Mouse (Mus musculus) lung, embryonic 14.5 days (tissue): ENCODE results near the gene Wdr66. TPM values are rescaled to one million over a fixed set of nuclear protein-coding genes. Genes with fewer than 3 reads are reported as not detected.
A peak's percentile ranks its signal among the peaks of the same experiment; 100 is the strongest.

Source experiments
- ATAC-seq: fragments of 200-750 bp; cut with Nextera tagmentation; 2 replicates; pipeline ENCODE4 v1.8.0; 2017; ENCODE audit warnings: mild to moderate bottlenecking, moderate TSS enrichment, moderate library complexity; ENCODE audit not compliant: insufficient read depth
- DNase-seq: peaks from one replicate; pipeline ENCODE4 v3.0.0-alpha.2; 2015
- H3K27ac ChIP-seq: fragments of 300-500 bp; sonication (generic); 2 replicates; pipeline ENCODE4 v1.5.1; 2014; ENCODE audit warnings: low read depth, mild to moderate bottlenecking, moderate library complexity
- H3K27me3 ChIP-seq: fragments of 300-500 bp; sonication (generic); 2 replicates; pipeline ENCODE4 v1.6.1; 2014; ENCODE audit warnings: low read length, control low read depth; ENCODE audit not compliant: insufficient read depth
- H3K36me3 ChIP-seq: fragments of 300-500 bp; sonication (generic); 2 replicates; pipeline ENCODE4 v1.6.1; 2014; ENCODE audit warnings: control low read depth; ENCODE audit not compliant: insufficient read depth
- H3K4me1 ChIP-seq: fragments of 300-500 bp; sonication (generic); 2 replicates; pipeline ENCODE4 v1.6.1; 2014; ENCODE audit warnings: antibody characterized with exemption, control low read depth; ENCODE audit not compliant: insufficient read depth
- H3K4me2 ChIP-seq: fragments of 300-500 bp; sonication (generic); 2 replicates; pipeline ENCODE4 v1.6.1; 2014; ENCODE audit warnings: mild to moderate bottlenecking
- H3K4me3 ChIP-seq: fragments of 300-500 bp; sonication (generic); 2 replicates; pipeline ENCODE4 v1.5.1; 2014; ENCODE audit warnings: low read depth, low read length
- H3K9ac ChIP-seq: fragments of 300-500 bp; sonication (generic); 2 replicates; pipeline ENCODE4 v1.6.1; 2014
- H3K9me3 ChIP-seq: fragments of 300-500 bp; sonication (generic); 2 replicates; pipeline ENCODE4 v1.6.1; 2016; ENCODE audit warnings: low read depth, low read length, control low read depth
- CTCF ChIP-seq: IDR thresholded peaks from 2 replicates; pipeline ENCODE4 v1.5.1; 2016; ENCODE audit warnings: antibody characterized with exemption, low read depth
- WGBS: fragments of 180-500 bp; shearing (Covaris S2); extraction: QIAGEN DNeasy Blood & Tissue Kit; methylation state at CpG from one replicate; pipeline ENCODE4 v1.1.7; 2014; 5-methylcytosine and 5-hydroxymethylcytosine counted together
- polyA plus RNA-seq: library from polyadenylated mRNA; unstranded; fragments of >200 nt; fragmentation: Nextera tagmentation; extraction: Ambion mirVana; gene quantifications from 2 replicates; pipeline ENCODE4 v1.2.1, GENCODE M21; 2014

Gene Wdr66
- polyA plus RNA-seq, 1 experiment from 2014 or later: 0.57 TPM

- TF ChIP-seq CTCF: no peak
- ATAC-seq (peak; percentile 28), DNase-seq (peak; percentile 79)
- H3K4me1 ChIP-seq: peaks cover 15% of the 10 kb centered on the region
- H3K4me2 ChIP-seq: peak overlapping the region; percentile 89
- H3K9ac ChIP-seq: peak overlapping the region; percentile 96
- peak overlapping the region; percentile 93 for H3K4me3 ChIP-seq
- under 1% methylated on average over 82 of the region's 87 CpGs for WGBS
- 0 out of 2 replicates have a peak, but pooled peaks cover 4% of the 10 kb centered on the region for H3K36me3 ChIP-seq
- peak overlapping the region; percentile 99 for H3K27ac ChIP-seq
- no peaks in the 10 kb centered on the region for H3K9me3 ChIP-seq
- no peaks in the 10 kb centered on the region for H3K27me3 ChIP-seq
These were observed 93.3 kb downstream of the Wdr66 start for GRCm38 (mm10) chr5:123344963-123345852.

- Histone ChIP-seq H3K4me3 (peak overlapping the region; percentile 93), H3K4me2 (peak overlapping the region; percentile 89), H3K27me3 (no peaks in the 10 kb centered on the region), H3K9ac (peak overlapping the region; percentile 96), H3K9me3 (no peaks in the 10 kb centered on the region), H3K4me1 (peaks cover 15% of the 10 kb centered on the region), H3K27ac (peak overlapping the region; percentile 99), H3K36me3 (0 out of 2 replicates have a peak, but pooled peaks cover 4% of the 10 kb centered on the region)
- DNase-seq (peak; percentile 90), ATAC-seq (peak; percentile 53)
- WGBS: 2% methylated on average over 22 of the region's 22 CpGs
- no peak for TF ChIP-seq CTCF
These were observed 94.2 kb downstream of the Wdr66 start for GRCm38 (mm10) chr5:123345853-123346654.

- Histone ChIP-seq H3K4me3 (peak overlapping the region; percentile 93), H3K27me3 (no peaks in the 10 kb centered on the region), H3K36me3 (0 out of 2 replicates have a peak, but pooled peaks cover 4% of the 10 kb centered on the region), H3K27ac (peak overlapping the region; percentile 99; the same call in 1 of the 2 replicates), H3K4me2 (peak overlapping the region; percentile 89), H3K4me1 (peaks cover 15% of the 10 kb centered on the region), H3K9ac (peak overlapping the region; percentile 96; the same call in 1 of the 2 replicates), H3K9me3 (no peaks in the 10 kb centered on the region)
- no peak for ATAC-seq
- no peak for TF ChIP-seq CTCF
- no peak for DNase-seq
- 55% methylated on average over 7 of the region's 7 CpGs for WGBS
These were observed 94.9 kb downstream of the Wdr66 start for GRCm38 (mm10) chr5:123346701-123347270.

- Histone ChIP-seq H3K4me1 (peaks cover 15% of the 10 kb centered on the region), H3K27ac (no peak overlapping the region), H3K9ac (no peak overlapping the region), H3K4me2 (no peak overlapping the region), H3K9me3 (no peaks in the 10 kb centered on the region), H3K4me3 (no peak overlapping the region), H3K27me3 (no peaks in the 10 kb centered on the region), H3K36me3 (peaks cover 16% of the 10 kb centered on the region)
- DNase-seq: no peak
- WGBS: 81% methylated on average over 2 of the region's 2 CpGs
- no peak for ATAC-seq
- TF ChIP-seq CTCF: no peak
These were observed 96.1 kb downstream of the Wdr66 start for GRCm38 (mm10) chr5:123347985-123348384.

- ATAC-seq (no peak), DNase-seq (peak; percentile 44)
- no peak overlapping the region for H3K9ac ChIP-seq
- no peak overlapping the region for H3K27ac ChIP-seq
- WGBS: 51% methylated on average over 10 of the region's 10 CpGs
- TF ChIP-seq CTCF: peak; percentile 47
- no peaks in the 10 kb centered on the region for H3K27me3 ChIP-seq
- H3K4me2 ChIP-seq: no peak overlapping the region
- no peak overlapping the region for H3K4me3 ChIP-seq
- H3K4me1 ChIP-seq: peaks cover 12% of the 10 kb centered on the region
- peaks cover 34% of the 10 kb centered on the region for H3K36me3 ChIP-seq
- no peaks in the 10 kb centered on the region for H3K9me3 ChIP-seq
These were observed 98.5 kb downstream of the Wdr66 start for GRCm38 (mm10) chr5:123350386-123350785.

GRCm38 (mm10) chr5:123355918-123356317 is 104.0 kb downstream of the Wdr66 start:
- no peaks in the 10 kb centered on the region for H3K9me3 ChIP-seq
- ATAC-seq: peak; percentile 78
- 70% methylated on average over 11 of the region's 11 CpGs for WGBS
- peaks cover 83% of the 10 kb centered on the region for H3K36me3 ChIP-seq
- H3K4me2 ChIP-seq: no peak overlapping the region
- no peaks in the 10 kb centered on the region for H3K4me1 ChIP-seq
- peak; percentile 59 for DNase-seq
- H3K27me3 ChIP-seq: no peaks in the 10 kb centered on the region
- no peak overlapping the region for H3K9ac ChIP-seq
- 0 out of 2 replicates have a peak overlapping the region, but pooled peaks have one; percentile 21 for H3K27ac ChIP-seq
- H3K4me3 ChIP-seq: no peak overlapping the region
- TF ChIP-seq CTCF: no peak
